Mouse (Mus musculus): ENCODE results near the gene Cisd3. TPM values are rescaled to one million over a fixed set of nuclear protein-coding genes. Genes with fewer than 3 reads are reported as not detected.

The Cisd3 gene
- polyA plus RNA-seq, 1 experiment from 2014 or later, result 28.3 TPM

DNA sequence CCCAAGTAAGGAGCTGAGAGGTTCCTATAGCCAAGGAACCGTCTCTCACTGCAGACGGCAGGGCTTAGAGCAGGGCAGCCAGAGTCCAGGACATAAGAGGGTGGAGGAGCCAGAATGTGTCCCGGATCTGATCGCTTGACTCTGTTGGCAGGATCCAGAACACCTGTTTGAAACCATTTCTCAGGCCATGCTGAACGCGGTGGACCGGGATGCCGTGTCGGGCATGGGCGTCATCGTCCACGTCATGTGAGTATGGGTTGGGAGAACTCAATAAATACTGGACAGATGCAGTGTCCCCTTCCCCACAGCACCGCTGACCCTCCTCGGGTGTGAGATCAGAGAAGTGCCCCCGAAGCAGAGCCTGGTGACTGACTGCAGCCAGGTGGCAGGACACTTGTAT lies 26.7 kb downstream of the Cisd3 start:
- Histone ChIP-seq H3K36me3 (ENCODE audit: control insufficient read depth, insufficient read depth, low read length) (peaks cover 21% of the 10 kb centered on the region), H3K27ac (ENCODE audit: low read depth, low read length) (no peak overlapping the region), H3K9ac (replicated peaks; ENCODE audit: low read depth, low read length) (no peak overlapping the region), H3K4me2 (ENCODE audit: low read depth, low read length) (no peak overlapping the region), H3K4me3 (ENCODE audit: low read depth, low read length) (no peak overlapping the region), H3K27me3 (ENCODE audit: control insufficient read depth, insufficient read depth, low read length) (no peaks in the 10 kb centered on the region), H3K9me3 (ENCODE audit: control insufficient read depth, low read length) (no peaks in the 10 kb centered on the region), H3K4me1 (ENCODE audit: control insufficient read depth, insufficient read depth, low read length) (no peaks in the 10 kb centered on the region)
- ATAC-seq (ENCODE audit: low read depth), result no peak
- 94% methylated on average over 15 of the region's 15 CpGs for WGBS

DNA sequence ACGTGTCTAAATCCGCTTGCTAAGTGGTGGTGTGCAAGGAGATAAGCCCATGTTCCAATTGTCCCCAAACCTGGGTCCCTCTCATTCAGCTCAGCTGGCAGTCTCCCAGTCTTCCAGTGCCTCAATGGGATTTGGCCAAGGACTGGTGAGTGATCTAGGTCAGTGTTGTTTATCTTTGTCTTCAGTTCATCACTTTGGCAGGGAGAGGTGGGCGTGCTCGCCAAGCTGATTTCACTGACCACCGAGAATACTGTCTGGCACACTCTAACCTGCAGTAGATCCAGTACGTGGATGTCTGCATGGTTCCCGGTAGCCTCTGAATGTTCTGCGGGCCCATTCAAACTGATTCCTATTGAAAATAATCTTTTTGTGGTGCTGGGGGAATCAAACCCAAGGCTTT lies 28.3 kb downstream of the Cisd3 start:
- ATAC-seq (ENCODE audit: low read depth), result no peak
- Histone ChIP-seq H3K4me3 (ENCODE audit: low read depth, low read length) (no peak overlapping the region), H3K4me2 (ENCODE audit: low read depth, low read length) (no peak overlapping the region), H3K4me1 (ENCODE audit: control insufficient read depth, insufficient read depth, low read length) (no peaks in the 10 kb centered on the region), H3K9ac (replicated peaks; ENCODE audit: low read depth, low read length) (no peak overlapping the region), H3K27ac (ENCODE audit: low read depth, low read length) (no peak overlapping the region), H3K36me3 (ENCODE audit: control insufficient read depth, insufficient read depth, low read length) (peaks cover 29% of the 10 kb centered on the region), H3K27me3 (ENCODE audit: control insufficient read depth, insufficient read depth, low read length) (no peaks in the 10 kb centered on the region), H3K9me3 (ENCODE audit: control insufficient read depth, low read length) (no peaks in the 10 kb centered on the region)
- 91% methylated on average over 8 of the region's 8 CpGs for WGBS

GRCm38 (mm10) chr11:97714356-97714755 lies 28.7 kb downstream of the Cisd3 start:
- H3K36me3 ChIP-seq (ENCODE audit: control insufficient read depth, insufficient read depth, low read length), result peaks cover 29% of the 10 kb centered on the region
- no peak overlapping the region for H3K9ac ChIP-seq (replicated peaks; ENCODE audit: low read depth, low read length)
- H3K4me2 ChIP-seq (ENCODE audit: low read depth, low read length), result no peak overlapping the region
- no peak overlapping the region for H3K27ac ChIP-seq (ENCODE audit: low read depth, low read length)
- H3K9me3 ChIP-seq (ENCODE audit: control insufficient read depth, low read length), result no peaks in the 10 kb centered on the region
- H3K4me1 ChIP-seq (ENCODE audit: control insufficient read depth, insufficient read depth, low read length), result no peaks in the 10 kb centered on the region
- no peak overlapping the region for H3K4me3 ChIP-seq (ENCODE audit: low read depth, low read length)
- WGBS, result 98% methylated on average over 3 of the region's 3 CpGs
- no peak for ATAC-seq (ENCODE audit: low read depth)
- H3K27me3 ChIP-seq (ENCODE audit: control insufficient read depth, insufficient read depth, low read length), result no peaks in the 10 kb centered on the region

DNA sequence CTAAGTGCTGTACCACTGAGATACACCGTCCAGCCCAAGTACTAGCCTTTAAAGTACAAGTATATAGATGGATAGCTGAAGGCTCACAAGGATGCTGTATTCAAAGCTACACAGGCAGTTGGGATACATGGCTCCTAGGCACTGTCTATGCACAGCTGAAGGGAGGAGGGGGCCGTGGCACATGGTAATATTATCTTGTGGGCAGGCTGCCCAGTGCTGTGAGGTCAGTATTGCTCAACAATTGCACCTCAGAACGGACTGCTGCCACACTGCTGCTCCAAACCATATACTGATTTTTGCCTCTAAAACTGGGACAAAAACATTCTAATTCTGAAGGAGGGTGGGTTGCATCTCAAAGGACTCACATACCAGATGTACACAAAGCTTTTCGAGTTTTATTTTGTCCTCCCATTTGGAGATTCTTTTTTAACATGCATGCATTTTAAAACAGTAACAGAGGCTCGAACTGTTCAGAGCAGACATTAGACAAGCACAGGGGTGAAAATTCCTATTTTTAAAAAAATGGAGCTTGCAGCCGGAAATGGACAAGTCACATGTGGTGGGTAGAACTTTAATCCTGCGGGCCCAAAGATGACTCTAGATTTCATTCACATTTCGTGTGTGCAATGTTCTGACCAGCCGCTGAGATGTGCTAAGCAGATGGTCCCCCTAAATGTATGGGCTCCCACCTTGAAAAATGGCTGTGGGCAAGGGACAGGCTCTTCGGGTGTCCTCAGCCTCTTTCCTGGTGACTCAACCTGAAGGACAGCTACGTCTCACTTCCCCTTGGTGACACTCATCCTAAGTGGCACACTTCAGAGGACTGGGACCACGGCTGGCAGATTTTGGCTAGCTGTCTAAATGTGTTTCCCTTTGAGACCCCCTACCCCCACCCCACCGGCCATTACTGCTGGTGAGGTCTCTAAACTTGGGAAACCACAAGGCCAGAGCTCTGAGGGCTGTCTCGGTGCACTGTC lies 29.4 kb downstream of the Cisd3 start:
- Histone ChIP-seq H3K4me2 (ENCODE audit: low read depth, low read length) (no peak overlapping the region), H3K27ac (ENCODE audit: low read depth, low read length) (no peak overlapping the region), H3K9me3 (ENCODE audit: control insufficient read depth, low read length) (no peaks in the 10 kb centered on the region), H3K36me3 (ENCODE audit: control insufficient read depth, insufficient read depth, low read length) (peaks cover 36% of the 10 kb centered on the region), H3K4me1 (ENCODE audit: control insufficient read depth, insufficient read depth, low read length) (no peaks in the 10 kb centered on the region), H3K9ac (replicated peaks; ENCODE audit: low read depth, low read length) (no peak overlapping the region), H3K27me3 (ENCODE audit: control insufficient read depth, insufficient read depth, low read length) (no peaks in the 10 kb centered on the region), H3K4me3 (ENCODE audit: low read depth, low read length) (no peak overlapping the region)
- 90% methylated on average over 14 of the region's 14 CpGs for WGBS
- ATAC-seq (ENCODE audit: low read depth), result no peak

- no peak for ATAC-seq (ENCODE audit: low read depth)
- Histone ChIP-seq H3K36me3 (ENCODE audit: control insufficient read depth, insufficient read depth, low read length) (peaks cover 38% of the 10 kb centered on the region), H3K9ac (replicated peaks; ENCODE audit: low read depth, low read length) (0 out of 2 replicates have a peak overlapping the region, but pooled peaks have one; percentile 2), H3K27me3 (ENCODE audit: control insufficient read depth, insufficient read depth, low read length) (no peaks in the 10 kb centered on the region), H3K27ac (ENCODE audit: low read depth, low read length) (no peak overlapping the region), H3K9me3 (ENCODE audit: control insufficient read depth, low read length) (no peaks in the 10 kb centered on the region), H3K4me3 (ENCODE audit: low read depth, low read length) (no peak overlapping the region), H3K4me1 (ENCODE audit: control insufficient read depth, insufficient read depth, low read length) (no peaks in the 10 kb centered on the region), H3K4me2 (ENCODE audit: low read depth, low read length) (no peak overlapping the region)
- 88% methylated on average over 8 of the region's 8 CpGs for WGBS
Observed at GRCm38 (mm10) chr11:97716021-97716420, 30.4 kb downstream of the Cisd3 start.

- H3K9me3 ChIP-seq (ENCODE audit: control insufficient read depth, low read length), result no peaks in the 10 kb centered on the region
- H3K4me3 ChIP-seq (ENCODE audit: low read depth, low read length), result no peak overlapping the region
- H3K4me1 ChIP-seq (ENCODE audit: control insufficient read depth, insufficient read depth, low read length), result no peaks in the 10 kb centered on the region
- H3K27ac ChIP-seq (ENCODE audit: low read depth, low read length), result no peak overlapping the region
- H3K27me3 ChIP-seq (ENCODE audit: control insufficient read depth, insufficient read depth, low read length), result no peaks in the 10 kb centered on the region
- no peak for ATAC-seq (ENCODE audit: low read depth)
- H3K4me2 ChIP-seq (ENCODE audit: low read depth, low read length), result no peak overlapping the region
- peaks cover 44% of the 10 kb centered on the region for H3K36me3 ChIP-seq (ENCODE audit: control insufficient read depth, insufficient read depth, low read length)
- 91% methylated on average over 26 of the region's 26 CpGs for WGBS
- no peak overlapping the region for H3K9ac ChIP-seq (replicated peaks; ENCODE audit: low read depth, low read length)
Observed at GRCm38 (mm10) chr11:97717369-97718280, 32.0 kb downstream of the Cisd3 start.

DNA sequence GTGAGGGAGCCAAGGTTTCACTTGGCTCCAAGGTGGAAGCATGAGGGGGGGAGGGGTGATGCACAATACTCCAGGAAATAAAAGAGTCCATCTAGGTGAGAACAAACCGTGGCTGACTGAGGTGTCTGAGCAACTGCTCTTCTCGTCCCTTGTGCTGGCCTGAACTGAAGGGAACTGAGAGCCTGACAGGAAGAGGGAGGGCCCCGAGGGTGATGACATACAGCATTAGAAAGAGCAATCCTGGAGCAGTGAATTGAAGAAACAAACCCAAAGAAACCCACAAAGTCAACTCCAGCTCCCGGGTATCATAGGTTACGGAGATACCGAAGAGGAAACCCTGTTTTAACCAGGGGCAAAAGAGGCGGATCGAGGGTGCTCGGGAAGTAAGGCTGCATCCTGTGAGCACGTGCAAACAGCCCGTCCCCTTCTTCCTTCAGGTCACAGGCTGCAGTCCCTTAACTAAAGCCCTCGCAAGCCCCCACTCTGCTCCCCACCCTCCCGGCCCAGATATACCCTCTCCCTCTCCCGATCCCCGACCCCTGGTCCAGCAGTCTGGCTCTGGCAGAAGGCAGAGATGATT lies 32.7 kb downstream of the Cisd3 start:
- no peaks in the 10 kb centered on the region for H3K9me3 ChIP-seq (ENCODE audit: control insufficient read depth, low read length)
- H3K27ac ChIP-seq (ENCODE audit: low read depth, low read length), result no peak overlapping the region
- H3K4me2 ChIP-seq (ENCODE audit: low read depth, low read length), result no peak overlapping the region
- H3K9ac ChIP-seq (replicated peaks; ENCODE audit: low read depth, low read length), result no peak overlapping the region
- WGBS, result 90% methylated on average over 15 of the region's 15 CpGs
- H3K4me1 ChIP-seq (ENCODE audit: control insufficient read depth, insufficient read depth, low read length), result no peaks in the 10 kb centered on the region
- no peak overlapping the region for H3K4me3 ChIP-seq (ENCODE audit: low read depth, low read length)
- no peaks in the 10 kb centered on the region for H3K27me3 ChIP-seq (ENCODE audit: control insufficient read depth, insufficient read depth, low read length)
- no peak for ATAC-seq (ENCODE audit: low read depth)
- H3K36me3 ChIP-seq (ENCODE audit: control insufficient read depth, insufficient read depth, low read length), result peaks cover 47% of the 10 kb centered on the region

DNA sequence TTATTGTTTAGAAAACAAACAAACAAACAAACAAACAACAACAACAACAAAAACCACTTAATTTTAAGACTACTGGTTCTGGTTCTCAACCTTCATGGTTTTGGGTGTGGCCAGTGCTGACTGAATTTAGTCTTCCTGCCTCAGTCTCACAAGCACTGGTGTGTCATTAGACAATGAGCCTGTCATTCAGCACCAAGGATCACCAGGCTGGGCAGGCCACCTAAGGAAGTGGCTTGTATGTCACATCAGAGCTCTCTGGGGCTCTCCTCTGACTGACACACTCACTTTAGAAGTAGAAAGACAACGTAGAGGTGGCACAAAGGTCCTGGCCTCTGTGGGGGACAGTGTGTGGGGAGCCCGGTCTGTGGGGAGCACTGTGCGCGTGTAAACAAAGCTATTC lies 33.4 kb downstream of the Cisd3 start:
- H3K27ac ChIP-seq (ENCODE audit: low read depth, low read length), result no peak overlapping the region
- H3K27me3 ChIP-seq (ENCODE audit: control insufficient read depth, insufficient read depth, low read length), result no peaks in the 10 kb centered on the region
- no peak overlapping the region for H3K9ac ChIP-seq (replicated peaks; ENCODE audit: low read depth, low read length)
- no peak for ATAC-seq (ENCODE audit: low read depth)
- peaks cover 47% of the 10 kb centered on the region for H3K36me3 ChIP-seq (ENCODE audit: control insufficient read depth, insufficient read depth, low read length)
- no peaks in the 10 kb centered on the region for H3K4me1 ChIP-seq (ENCODE audit: control insufficient read depth, insufficient read depth, low read length)
- H3K4me3 ChIP-seq (ENCODE audit: low read depth, low read length), result no peak overlapping the region
- H3K9me3 ChIP-seq (ENCODE audit: control insufficient read depth, low read length), result no peaks in the 10 kb centered on the region
- WGBS, result 94% methylated on average over 4 of the region's 4 CpGs
- H3K4me2 ChIP-seq (ENCODE audit: low read depth, low read length), result no peak overlapping the region

Data from neural tube, embryonic 14.5 days (tissue).